Mouse (Mus musculus) lung, adult 2 months (tissue): ENCODE data around the gene Igsf21. TPM values are rescaled to one million over a fixed set of nuclear protein-coding genes. Genes with fewer than 3 reads are reported as not detected.

Experiments used
- DNase-seq: peaks from one replicate; pipeline ENCODE4 v3.0.0; 2022
- H3K4me1 ChIP-seq: fragments of 200-500 bp; 2 replicates; pipeline ENCODE4 v1.6.1; 2011; ENCODE audit warnings: low read length; ENCODE audit not compliant: control insufficient read depth, insufficient read depth
- H3K4me3 ChIP-seq: fragments of 200-500 bp; replicated peaks from 2 replicates; pipeline ENCODE3; 2011; ENCODE audit warnings: low read depth, mild to moderate bottlenecking, control low read depth, low read length; ENCODE audit errors: extremely low read depth
- CTCF ChIP-seq: fragments of 200-500 bp; IDR thresholded peaks from 2 replicates; pipeline ENCODE4 v1.5.1; 2011; ENCODE audit warnings: mild to moderate bottlenecking, low read length, control low read depth; ENCODE audit not compliant: insufficient read depth
- POLR2A ChIP-seq: fragments of 200-500 bp; IDR thresholded peaks from 2 replicates; pipeline ENCODE4 v1.6.1; 2011; ENCODE audit warnings: low read depth, mild to moderate bottlenecking, control low read depth, low read length, borderline replicate concordance; ENCODE audit errors: extremely low read depth
- WGBS: fragments of 180-500 bp; shearing (Covaris S2); methylation state at CpG from one replicate; pipeline ENCODE4 v1.1.7; 2018; 5-methylcytosine and 5-hydroxymethylcytosine counted together
- polyA plus RNA-seq: library from polyadenylated mRNA; depleted of rRNA; stranded (reverse); fragments of >200 nt; gene quantifications from 2 replicates; pipeline ENCODE4 v1.2.3, GENCODE M21; 2012

The Igsf21 gene
- polyA plus RNA-seq, 1 experiment = 0.26 TPM

GRCm38 (mm10) chr4:140038586-140039411 is 207.8 kb downstream of the Igsf21 start:
- H3K4me3 ChIP-seq = no peak overlapping the region
- 12% methylated on average over 26 of the region's 26 CpGs for WGBS
- no peak for DNase-seq
- TF ChIP-seq CTCF (no peak), POLR2A (no peak)
- no peaks in the 10 kb centered on the region for H3K4me1 ChIP-seq

DNA sequence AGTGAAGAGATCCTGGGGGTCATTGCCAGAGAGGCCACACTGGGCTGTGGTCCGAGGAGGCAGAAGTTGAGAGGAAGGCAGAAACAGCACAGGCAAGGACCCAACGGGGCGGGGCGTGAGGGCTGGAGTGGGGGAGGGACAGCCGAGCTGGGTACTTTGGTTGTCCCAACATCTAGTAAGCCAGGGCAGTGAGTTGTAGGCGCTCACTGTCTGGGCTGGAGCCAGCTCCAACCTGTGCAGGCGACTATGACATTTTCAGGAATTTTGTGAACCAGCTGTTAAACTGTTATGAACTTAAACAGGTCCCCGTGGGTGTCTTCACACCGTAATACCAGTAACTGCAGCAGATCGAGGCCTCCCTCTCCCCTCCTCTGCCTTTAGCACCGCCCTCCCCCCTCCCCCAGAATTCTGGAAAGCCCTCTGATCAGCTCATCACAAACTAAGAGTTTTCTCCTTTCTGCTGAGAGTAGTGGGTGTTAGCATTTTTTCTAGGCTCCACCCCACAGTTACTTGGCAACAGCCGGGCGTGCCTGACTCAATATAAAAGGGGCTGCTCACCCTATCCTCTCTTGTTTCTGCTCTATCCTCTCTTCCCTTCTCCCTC is 208.7 kb downstream of the Igsf21 start:
- TF ChIP-seq POLR2A = no peak
- TF ChIP-seq CTCF = no peak
- WGBS = 3% methylated on average over 13 of the region's 13 CpGs
- Histone ChIP-seq H3K4me3 (no peak overlapping the region), H3K4me1 (no peaks in the 10 kb centered on the region)
- peak; percentile 19 for DNase-seq

DNA sequence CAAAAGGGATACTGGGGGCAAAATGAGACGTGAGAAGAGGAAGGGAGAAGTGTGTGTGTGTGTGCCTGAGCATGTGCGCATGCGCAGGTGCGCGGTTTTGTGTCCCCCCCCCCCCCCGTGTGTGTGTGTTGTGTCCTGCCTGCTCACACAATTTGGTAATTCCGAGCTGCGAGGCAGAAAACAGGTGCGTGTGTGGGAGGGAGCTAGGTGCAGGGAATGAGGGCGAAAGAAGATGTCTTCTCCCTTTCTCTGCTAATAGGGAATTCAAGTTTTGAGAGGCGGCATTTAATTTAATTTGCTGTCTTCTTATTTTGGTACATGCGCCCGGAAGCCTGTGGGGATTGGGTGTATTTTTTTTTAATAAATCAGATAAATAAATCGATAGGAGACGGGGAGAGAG is 211.4 kb downstream of the Igsf21 start:
- no peak for TF ChIP-seq CTCF
- TF ChIP-seq POLR2A = no peak
- Histone ChIP-seq H3K4me1 (no peaks in the 10 kb centered on the region), H3K4me3 (no peak overlapping the region)
- WGBS = 59% methylated on average over 15 of the region's 15 CpGs
- DNase-seq = no peak

DNA sequence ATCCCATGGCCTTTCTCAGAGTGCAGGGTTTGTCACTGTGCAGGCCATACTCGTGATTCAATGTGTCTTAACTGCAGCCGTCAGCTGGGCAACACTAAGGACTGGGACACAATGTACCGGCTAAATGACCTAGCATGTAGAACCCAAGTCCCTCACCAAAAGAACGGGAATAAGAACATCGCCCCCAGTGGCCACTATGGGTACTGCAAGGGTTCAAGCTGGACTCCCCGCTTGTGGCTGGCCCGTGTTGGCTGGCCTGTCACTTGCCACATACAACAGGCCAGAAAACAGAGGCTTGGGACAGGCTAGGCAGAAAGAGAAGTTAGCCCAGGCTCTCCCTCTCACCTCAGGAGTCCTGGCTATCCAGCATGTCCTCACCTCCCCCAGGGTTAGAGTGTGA is 213.2 kb downstream of the Igsf21 start:
- Histone ChIP-seq H3K4me3 (no peak overlapping the region), H3K4me1 (no peaks in the 10 kb centered on the region)
- 33% methylated on average over 7 of the region's 7 CpGs for WGBS
- peak; percentile 62 for DNase-seq
- TF ChIP-seq CTCF (peak; percentile 74), POLR2A (no peak)

DNA sequence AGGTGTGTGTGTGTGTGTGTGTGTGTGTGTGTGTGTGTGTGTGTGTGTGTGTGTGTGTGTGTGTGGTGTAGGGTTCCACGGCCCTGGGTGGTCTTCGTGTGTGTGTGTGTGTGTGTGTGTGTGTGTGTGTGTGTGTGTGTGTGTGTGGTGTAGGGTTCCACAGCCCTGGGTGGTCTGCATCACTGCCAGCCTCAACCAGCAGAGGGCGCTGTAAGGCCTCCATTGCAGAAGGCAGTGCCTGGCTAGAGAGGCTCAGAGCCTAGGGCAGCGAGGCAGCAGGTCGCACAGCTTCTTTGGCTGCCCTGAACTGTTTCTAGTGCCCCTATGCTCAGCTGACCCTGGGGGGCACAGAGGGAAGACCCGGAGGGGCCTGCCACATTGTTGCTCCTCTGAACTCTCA is 216.2 kb downstream of the Igsf21 start:
- no peak for TF ChIP-seq POLR2A
- TF ChIP-seq CTCF = peak; percentile 51
- DNase-seq = no peak
- Histone ChIP-seq H3K4me1 (no peaks in the 10 kb centered on the region), H3K4me3 (no peak overlapping the region)
- 30% methylated on average over 6 of the region's 6 CpGs for WGBS

DNA sequence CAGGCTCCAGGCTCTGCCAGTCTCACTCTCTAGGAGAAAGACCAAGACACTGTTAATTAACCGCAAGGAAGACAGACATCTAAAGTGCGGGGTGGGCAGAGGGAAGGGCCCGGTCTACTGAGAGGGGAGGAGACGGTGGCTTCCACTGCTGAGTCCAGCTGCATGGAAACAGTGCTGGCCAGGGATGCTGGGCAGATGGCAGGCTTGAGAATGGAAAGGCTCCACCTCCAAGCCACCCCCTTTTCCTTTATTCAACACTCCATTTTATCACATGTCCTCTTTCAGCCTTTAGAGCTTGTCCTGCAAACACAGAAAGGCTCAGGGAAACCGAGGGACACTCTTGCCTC is 216.6 kb downstream of the Igsf21 start:
- no peak overlapping the region for H3K4me3 ChIP-seq
- 45% methylated on average over 5 of the region's 5 CpGs for WGBS
- no peak for DNase-seq
- H3K4me1 ChIP-seq = no peaks in the 10 kb centered on the region
- no peak for TF ChIP-seq POLR2A
- no peak for TF ChIP-seq CTCF

GRCm38 (mm10) chr4:140029324-140030039 is 217.1 kb downstream of the Igsf21 start:
- DNase-seq = no peak
- TF ChIP-seq POLR2A = no peak
- no peak for TF ChIP-seq CTCF
- no peaks in the 10 kb centered on the region for H3K4me1 ChIP-seq
- H3K4me3 ChIP-seq = no peak overlapping the region
- 59% methylated on average over 9 of the region's 9 CpGs for WGBS

- 73% methylated on average over 6 of the region's 6 CpGs for WGBS
- Histone ChIP-seq H3K4me3 (no peak overlapping the region), H3K4me1 (no peaks in the 10 kb centered on the region)
- TF ChIP-seq CTCF (no peak), POLR2A (no peak)
- no peak for DNase-seq
Observed at GRCm38 (mm10) chr4:140023833-140024232, 222.8 kb downstream of the Igsf21 start.

DNA sequence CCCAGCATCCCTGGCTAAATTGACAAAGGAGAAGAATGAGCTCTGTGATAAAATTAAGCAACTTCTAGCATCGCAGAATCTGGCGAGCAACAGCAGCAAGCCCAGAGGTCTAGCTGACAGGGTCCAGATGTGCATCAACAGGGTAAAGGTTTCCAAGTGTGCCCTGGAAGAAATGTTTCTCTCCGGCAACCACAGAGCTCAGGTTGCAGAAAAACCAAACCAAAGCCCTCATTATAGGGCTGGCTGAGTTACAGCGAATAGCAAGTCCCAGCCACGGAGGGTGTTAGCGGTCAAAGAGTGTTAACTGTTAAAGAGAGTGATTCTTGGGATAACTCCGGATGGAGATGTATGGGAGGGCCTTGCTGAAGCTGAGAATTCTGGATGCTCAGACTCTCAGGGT is 230.7 kb downstream of the Igsf21 start:
- TF ChIP-seq CTCF (no peak), POLR2A (no peak)
- H3K4me1 ChIP-seq = no peaks in the 10 kb centered on the region
- 60% methylated on average over 7 of the region's 7 CpGs for WGBS
- H3K4me3 ChIP-seq = no peak overlapping the region
- DNase-seq = no peak
